In the genomic region with DNA sequence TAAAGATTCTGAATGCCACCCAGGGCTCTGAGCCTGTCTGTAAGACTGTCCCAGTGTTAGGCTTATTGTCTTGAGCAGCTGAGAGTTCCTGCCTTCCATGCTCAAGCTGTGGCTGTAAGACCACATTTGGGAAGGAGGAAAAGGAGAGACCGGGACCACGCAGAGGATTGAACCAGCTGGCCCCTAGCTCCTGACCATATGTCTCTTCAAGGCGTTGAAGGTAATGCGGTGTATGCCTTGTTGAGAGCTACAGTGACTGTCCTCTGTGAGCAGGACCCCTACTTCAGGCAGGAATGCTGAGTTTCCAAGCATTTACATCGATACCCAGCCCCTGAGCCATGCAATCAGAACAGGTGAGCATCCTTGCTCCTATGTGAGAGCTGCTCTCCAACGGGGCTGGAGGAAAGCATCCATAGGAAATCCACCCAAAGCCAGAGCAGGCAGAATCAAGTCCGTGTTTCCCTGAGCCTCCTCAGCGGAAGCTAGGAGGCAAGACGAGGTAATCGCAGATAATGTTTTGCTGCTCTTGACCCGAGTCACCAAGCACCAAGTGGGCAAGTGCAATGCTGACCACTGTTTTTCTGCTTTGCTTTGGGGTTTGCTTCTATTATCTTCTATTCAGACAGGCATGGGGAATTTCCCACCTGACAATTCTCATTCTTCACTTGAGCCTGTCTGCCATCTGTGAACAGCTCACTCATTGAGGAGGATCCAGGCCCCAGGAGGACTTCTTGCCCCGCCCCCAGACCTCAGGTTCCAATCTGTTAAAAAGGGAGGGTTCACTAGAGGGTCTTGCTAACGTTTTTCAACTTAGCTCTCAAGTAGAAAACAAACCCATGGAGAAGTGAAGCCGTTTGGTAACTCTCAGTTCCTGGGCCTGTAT, we compare ENCODE assay signal across 7 mouse cellular contexts. TPM values are rescaled to one million over a fixed set of nuclear protein-coding genes. Genes with fewer than 3 reads are reported as not detected.
DNase-seq lines count a peak whose midpoint lies in the region; ATAC-seq and TF ChIP-seq lines count a peak whose summit lies in the region.

No protein-coding gene starts in this region.

- no peak overlapping the region for H3K27ac ChIP-seq in lung, embryonic 14.5 days (ENCODE audit: low read depth)
- peak overlapping the region; percentile 33 for H3K27ac ChIP-seq in cortical plate, adult 2 months (ENCODE audit: insufficient read depth, low read length)
- H3K27ac ChIP-seq in hindbrain, embryonic 16.5 days (ENCODE audit: low read depth, low read length) = peak overlapping the region; percentile 78
- peak overlapping the region; percentile 69 for H3K27ac ChIP-seq in neural tube, embryonic 14.5 days (ENCODE audit: low read depth, low read length)

- TF ChIP-seq POLR2A in cortical plate, adult 2 months (IDR thresholded peaks at IDR 0.05; ENCODE audit: extremely low read depth, insufficient read depth, low read length) = no peak

- no peaks in the 10 kb centered on the region for H3K9me3 ChIP-seq in lung, embryonic 14.5 days (ENCODE audit: low read depth, low read length)
- no peaks in the 10 kb centered on the region for H3K9me3 ChIP-seq in hindbrain, embryonic 16.5 days (ENCODE audit: control insufficient read depth, low read length)
- no peaks in the 10 kb centered on the region for H3K9me3 ChIP-seq in neural tube, embryonic 14.5 days (ENCODE audit: control insufficient read depth, low read length)

- ATAC-seq in lung, embryonic 14.5 days (ENCODE audit: insufficient read depth) = no peak
- peak; percentile 29; the same call in 1 of the 2 replicates for ATAC-seq in hindbrain, embryonic 16.5 days
- no peak for ATAC-seq in neural tube, embryonic 14.5 days (ENCODE audit: low read depth)
- no peak for ATAC-seq in megakaryocyte-erythroid progenitor cell, adult 5-6 weeks (replicated peaks; ENCODE audit: low FRiP score, low TSS enrichment, poor library complexity, severe bottlenecking)

- DNase-seq in lung, embryonic 14.5 days = no peak
- DNase-seq in lung, postnatal 36 days = no peak
- no peak for DNase-seq in thymus, postnatal 25 days

- peaks cover 29% of the 10 kb centered on the region for H3K4me1 ChIP-seq in lung, embryonic 14.5 days (ENCODE audit: insufficient read depth)
- H3K4me1 ChIP-seq in cortical plate, adult 2 months (ENCODE audit: control insufficient read depth, insufficient read depth, low read length) = peaks cover 5% of the 10 kb centered on the region
- peaks cover 40% of the 10 kb centered on the region for H3K4me1 ChIP-seq in hindbrain, embryonic 16.5 days (ENCODE audit: control insufficient read depth, insufficient read depth, low read depth, low read length)
- H3K4me1 ChIP-seq in neural tube, embryonic 14.5 days (ENCODE audit: control insufficient read depth, insufficient read depth, low read length) = peaks cover 35% of the 10 kb centered on the region

- H3K9ac ChIP-seq in lung, embryonic 14.5 days = no peak overlapping the region; the same call in 1 of the 2 replicates
- peak overlapping the region; percentile 49 for H3K9ac ChIP-seq in hindbrain, embryonic 16.5 days (ENCODE audit: low read depth, low read length)
- H3K9ac ChIP-seq in neural tube, embryonic 14.5 days (replicated peaks; ENCODE audit: low read depth, low read length) = peak overlapping the region; percentile 44; the same call in 1 of the 2 replicates

- no peak for TF ChIP-seq CTCF in lung, embryonic 14.5 days (IDR thresholded peaks at IDR 0.05; ENCODE audit: low read depth)
- TF ChIP-seq CTCF in cortical plate, adult 2 months (IDR thresholded peaks at IDR 0.05; ENCODE audit: extremely low read depth, insufficient read depth, low read length) = no peak

- H3K4me3 ChIP-seq in lung, embryonic 14.5 days (ENCODE audit: low read depth, low read length) = peak overlapping the region; percentile 70; the same call in 1 of the 2 replicates
- peak overlapping the region; percentile 31 for H3K4me3 ChIP-seq in cortical plate, adult 2 months (ENCODE audit: insufficient read depth, low read length)
- H3K4me3 ChIP-seq in hindbrain, embryonic 16.5 days (ENCODE audit: low read length) = peak overlapping the region; percentile 85
- peak overlapping the region; percentile 86 for H3K4me3 ChIP-seq in neural tube, embryonic 14.5 days (ENCODE audit: low read depth, low read length)

- 0 out of 2 replicates have a peak, but pooled peaks cover 3% of the 10 kb centered on the region for H3K36me3 ChIP-seq in lung, embryonic 14.5 days (ENCODE audit: insufficient read depth)
- peaks cover 5% of the 10 kb centered on the region; the same call in 1 of the 2 replicates for H3K36me3 ChIP-seq in hindbrain, embryonic 16.5 days (ENCODE audit: control insufficient read depth, insufficient read depth, low read length)
- no peaks in the 10 kb centered on the region for H3K36me3 ChIP-seq in neural tube, embryonic 14.5 days (ENCODE audit: control insufficient read depth, insufficient read depth, low read length)

- H3K27me3 ChIP-seq in lung, embryonic 14.5 days (ENCODE audit: insufficient read depth, low read length) = peaks cover 3% of the 10 kb centered on the region; the same call in 1 of the 2 replicates
- no peaks in the 10 kb centered on the region for H3K27me3 ChIP-seq in hindbrain, embryonic 16.5 days (replicated peaks; ENCODE audit: control insufficient read depth, insufficient read depth, low read length)
- no peaks in the 10 kb centered on the region; the same call in 1 of the 2 replicates for H3K27me3 ChIP-seq in neural tube, embryonic 14.5 days (ENCODE audit: control insufficient read depth, insufficient read depth, low read length)

- peak overlapping the region; percentile 72 for H3K4me2 ChIP-seq in lung, embryonic 14.5 days
- peak overlapping the region; percentile 61 for H3K4me2 ChIP-seq in hindbrain, embryonic 16.5 days (ENCODE audit: low read length)
- peak overlapping the region; percentile 89 for H3K4me2 ChIP-seq in neural tube, embryonic 14.5 days (ENCODE audit: low read depth, low read length)

- WGBS in lung, embryonic 14.5 days = 41% methylated on average over 14 of the region's 14 CpGs
- 24% methylated on average over 14 of the region's 14 CpGs for WGBS in hindbrain, embryonic 16.5 days
- WGBS in neural tube, embryonic 14.5 days = 32% methylated on average over 14 of the region's 14 CpGs

RNA-seq across cellular contexts. Expression of a gene that starts 3.0 kb away (rescaled TPM):
- 1.5 and 1.8 TPM in 2 replicates for polyA plus RNA-seq in lung, embryonic 14.5 days (2014; fragmentation: Nextera tagmentation; extraction: Ambion mirVana)
- 39.2 and 43.7 TPM in 2 replicates for polyA plus RNA-seq in cortical plate, adult 2 months (2012; rRNA removed)
- 4.7 and 5.4 TPM in 2 replicates for polyA plus RNA-seq in hindbrain, embryonic 16.5 days (2015; fragmentation: Nextera tagmentation; extraction: Ambion mirVana)
- 3.9 and 4.9 TPM in 2 replicates for polyA plus RNA-seq in neural tube, embryonic 14.5 days (2014; fragmentation: Nextera tagmentation; extraction: Ambion mirVana)
- 3.2 and 4.0 TPM in 2 replicates for total RNA-seq in megakaryocyte-erythroid progenitor cell, adult 5-6 weeks (2014; fragmentation: Nextera tagmentation)
- total RNA-seq in megakaryocyte-erythroid progenitor cell, adult 5-6 weeks (2017) = 0.61 and 1.1 TPM in 2 replicates

Comparison
In these comparisons a context has a peak if more than half of its experiments do, and no peak if none do; other contexts are left out.
1. H3K4me3 ChIP-seq: peak in every context shown above with its lines; median percentile 86 in neural tube, embryonic 14.5 days; 85 in hindbrain, embryonic 16.5 days; 70 in lung, embryonic 14.5 days; 31 in cortical plate, adult 2 months.